Mouse (Mus musculus): Measurements from ENCODE around the gene Arrb2.
A peak's percentile ranks its signal among the peaks of the same experiment; 100 is the strongest.
"Not testable (repeated sequence)": the region's sequence is repeated elsewhere in the genome, so short reads cannot be mapped to it uniquely, and the experiment has no call there.

Gene Arrb2

GRCm38 (mm10) chr11:70432048-70432894 is at the start of gene Arrb2:
Gene Arrb2, plus strand, starts transcription at chr11:70432635.
- DNase-seq (ENCODE audit: low read depth, low spot score) = peak; percentile 89

- DNase-seq (ENCODE audit: low read depth, low spot score) = no peak
These were observed 48.3 kb upstream of the Arrb2 start for GRCm38 (mm10) chr11:70384136-70384535.

- no peak for DNase-seq (ENCODE audit: low read depth, low spot score)
These were observed 45.0 kb upstream of the Arrb2 start for GRCm38 (mm10) chr11:70387436-70387835.

- DNase-seq (ENCODE audit: low read depth, low spot score) = no peak
These were observed 43.0 kb upstream of the Arrb2 start for GRCm38 (mm10) chr11:70389421-70389820.

- no peak for DNase-seq (ENCODE audit: low read depth, low spot score)
These were observed 28.8 kb upstream of the Arrb2 start for GRCm38 (mm10) chr11:70403598-70403997.

GRCm38 (mm10) chr11:70409594-70410296 is 22.7 kb upstream of the Arrb2 start, which contains the start of gene Pelp1:
Gene Pelp1, minus strand, starts transcription at chr11:70410031.
- peak; percentile 51 for DNase-seq (ENCODE audit: low read depth, low spot score)

- DNase-seq (ENCODE audit: low read depth, low spot score) = no peak
These were observed 22.2 kb upstream of the Arrb2 start for GRCm38 (mm10) chr11:70410297-70410643.

- no peak for DNase-seq (ENCODE audit: low read depth, low spot score)
These were observed 19.8 kb upstream of the Arrb2 start for GRCm38 (mm10) chr11:70412591-70412990.

GRCm38 (mm10) chr11:70413961-70414360 is 18.5 kb upstream of the Arrb2 start:
- DNase-seq (ENCODE audit: low read depth, low spot score) = peak; percentile 66

GRCm38 (mm10) chr11:70418199-70418598 is 14.2 kb upstream of the Arrb2 start:
- DNase-seq (ENCODE audit: low read depth, low spot score) = no peak

- DNase-seq (ENCODE audit: low read depth, low spot score) = no peak
These were observed 12.9 kb upstream of the Arrb2 start for GRCm38 (mm10) chr11:70419486-70419885.

GRCm38 (mm10) chr11:70426598-70426997 is 5.8 kb upstream of the Arrb2 start:
- not testable (repeated sequence) for DNase-seq (ENCODE audit: low read depth, low spot score)

GRCm38 (mm10) chr11:70431574-70431973 is 861 bp upstream of the Arrb2 start:
- DNase-seq (ENCODE audit: low read depth, low spot score) = no peak

- DNase-seq (ENCODE audit: low read depth, low spot score) = no peak
These were observed 597 bp downstream of the Arrb2 start for GRCm38 (mm10) chr11:70432895-70433568.

GRCm38 (mm10) chr11:70433569-70433943 is 1.1 kb downstream of the Arrb2 start:
- DNase-seq (ENCODE audit: low read depth, low spot score) = no peak

- no peak for DNase-seq (ENCODE audit: low read depth, low spot score)
These were observed 1.5 kb downstream of the Arrb2 start for GRCm38 (mm10) chr11:70433951-70434350.

- DNase-seq (ENCODE audit: low read depth, low spot score) = no peak
These were observed 3.0 kb downstream of the Arrb2 start for GRCm38 (mm10) chr11:70435476-70435875.

- no peak for DNase-seq (ENCODE audit: low read depth, low spot score)
These were observed 5.0 kb downstream of the Arrb2 start for GRCm38 (mm10) chr11:70437426-70437825.

GRCm38 (mm10) chr11:70438728-70439374 is 6.4 kb downstream of the Arrb2 start:
- DNase-seq (ENCODE audit: low read depth, low spot score) = no peak

GRCm38 (mm10) chr11:70440637-70441036 is 8.2 kb downstream of the Arrb2 start:
- DNase-seq (ENCODE audit: low read depth, low spot score) = no peak

- no peak for DNase-seq (ENCODE audit: low read depth, low spot score)
These were observed 9.4 kb downstream of the Arrb2 start for GRCm38 (mm10) chr11:70441882-70442281.

- no peak for DNase-seq (ENCODE audit: low read depth, low spot score)
These were observed 11.5 kb downstream of the Arrb2 start for GRCm38 (mm10) chr11:70443964-70444363.

Data from c-Kit-negative CD71-positive TER-119-positive erythroid progenitor cells, embryonic 14.5 days (primary cell).